Mouse (Mus musculus) A20 (cell line): ENCODE measurements around the gene Gm20390.
"Not testable (repeated sequence)": the region's sequence is repeated elsewhere in the genome, so short reads cannot be mapped to it uniquely, and the experiment has no call there.

Source experiments
- DNase-seq: peaks from one replicate; pipeline ENCODE4 v3.0.0-alpha.2; 2011; ENCODE audit warnings: low read depth, low spot score

Gene Gm20390

GRCm38 (mm10) chr11:93965391-93965790, 2.7 kb downstream of the Gm20390 start:
- no peak for DNase-seq

- no peak for DNase-seq
These were observed 5.1 kb downstream of the Gm20390 start for GRCm38 (mm10) chr11:93963013-93963412.

- no peak for DNase-seq
These were observed 6.6 kb downstream of the Gm20390 start for GRCm38 (mm10) chr11:93961482-93961881.

- no peak for DNase-seq
These were observed 10.3 kb downstream of the Gm20390 start for GRCm38 (mm10) chr11:93957746-93958145.

- peak; percentile 24 for DNase-seq
These were observed 11.0 kb downstream of the Gm20390 start for GRCm38 (mm10) chr11:93957031-93957555.

- peak; percentile 20 for DNase-seq
These were observed 11.9 kb downstream of the Gm20390 start, which contains the start of gene Nme2 for GRCm38 (mm10) chr11:93956159-93956558. Gene Nme2, minus strand, starts transcription at chr11:93956259.

GRCm38 (mm10) chr11:93955256-93956150, 12.6 kb downstream of the Gm20390 start:
- DNase-seq, result peak; percentile 94

- DNase-seq, result no peak
These were observed 13.3 kb downstream of the Gm20390 start for GRCm38 (mm10) chr11:93954738-93955255.

GRCm38 (mm10) chr11:93952376-93952775, 15.7 kb downstream of the Gm20390 start:
- no peak for DNase-seq

GRCm38 (mm10) chr11:93950045-93950444, 18.0 kb downstream of the Gm20390 start:
- no peak for DNase-seq

GRCm38 (mm10) chr11:93948887-93949567, 19.1 kb downstream of the Gm20390 start:
- no peak for DNase-seq

- DNase-seq, result no peak
These were observed 23.1 kb downstream of the Gm20390 start for GRCm38 (mm10) chr11:93944986-93945385.

GRCm38 (mm10) chr11:93940906-93941305, 27.2 kb downstream of the Gm20390 start:
- peak; percentile 47 for DNase-seq

- DNase-seq, result no peak
These were observed 39.0 kb downstream of the Gm20390 start for GRCm38 (mm10) chr11:93929106-93929505.

GRCm38 (mm10) chr11:93915019-93915418, 53.1 kb downstream of the Gm20390 start:
- not testable (repeated sequence) for DNase-seq

- no peak for DNase-seq
These were observed 56.5 kb downstream of the Gm20390 start for GRCm38 (mm10) chr11:93911603-93912002.

GRCm38 (mm10) chr11:93908829-93909228, 59.3 kb downstream of the Gm20390 start:
- DNase-seq, result no peak

- DNase-seq, result no peak
These were observed 60.3 kb downstream of the Gm20390 start for GRCm38 (mm10) chr11:93907839-93908238.

GRCm38 (mm10) chr11:93906834-93907233, 61.3 kb downstream of the Gm20390 start:
- DNase-seq, result no peak
